Mouse (Mus musculus): ENCODE measurements around the gene Gm10188. TPM values are rescaled to one million over a fixed set of nuclear protein-coding genes. Genes with fewer than 3 reads are reported as not detected.
A peak's percentile ranks its signal among the peaks of the same experiment; 100 is the strongest.

The Gm10188 gene
- polyA plus RNA-seq, 1 experiment from 2014 or later = not detected

DNA sequence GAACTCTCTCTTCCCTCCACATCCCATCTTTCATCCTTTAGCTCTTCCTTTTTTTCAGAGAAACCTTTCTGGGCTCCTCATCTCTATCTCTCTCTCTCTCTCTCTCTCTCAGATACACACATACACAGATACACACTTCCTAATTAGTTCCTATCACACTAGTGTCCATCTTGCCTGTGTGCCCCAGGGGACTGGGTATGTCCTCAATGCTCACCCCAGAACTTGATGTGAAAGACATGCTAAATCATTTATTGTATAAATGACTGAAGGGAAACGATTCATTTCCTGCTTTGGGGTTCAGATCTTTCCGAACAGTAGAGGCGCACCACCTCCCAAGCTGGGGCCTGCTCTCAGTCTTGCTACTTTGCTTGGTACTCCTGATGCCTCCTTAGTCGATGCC, 40.3 kb downstream of the Gm10188 start:
- Histone ChIP-seq H3K27me3 (ENCODE audit: control insufficient read depth, insufficient read depth, low read length) (peaks cover 72% of the 10 kb centered on the region), H3K36me3 (ENCODE audit: control insufficient read depth, insufficient read depth, low read length) (no peaks in the 10 kb centered on the region)
- 36% methylated on average over 4 of the region's 4 CpGs for WGBS (ENCODE audit: insufficient replicate concordance)

DNA sequence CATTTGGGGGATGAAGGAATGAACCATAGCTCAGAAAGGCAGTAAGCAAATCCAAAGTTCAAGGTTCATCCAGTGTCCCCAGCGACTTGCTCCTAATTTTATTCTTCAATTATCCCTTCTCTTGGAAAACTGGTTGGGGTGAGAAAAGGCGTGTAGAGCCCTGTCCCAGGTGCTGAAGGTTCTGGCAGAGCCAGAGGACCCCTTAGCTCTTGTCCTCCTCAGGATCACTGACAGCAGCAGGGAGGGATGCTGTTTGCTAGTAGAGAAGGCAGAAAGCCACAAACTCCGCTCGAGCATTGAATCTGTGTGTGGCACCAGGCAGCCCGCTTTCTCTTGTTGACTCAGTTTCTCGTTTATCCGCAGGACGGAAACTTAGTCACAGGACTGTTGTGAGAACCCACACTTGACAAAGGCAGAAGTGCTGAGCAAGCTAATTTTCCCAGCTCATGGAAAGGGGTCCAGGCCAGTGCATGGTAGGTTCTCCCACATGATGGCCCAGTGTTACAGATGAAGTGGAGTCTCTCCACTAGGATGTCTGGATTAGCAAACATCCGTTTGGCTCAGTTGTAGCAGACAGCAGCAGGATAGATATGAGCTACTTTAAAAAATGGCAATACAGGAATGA, 41.0 kb downstream of the Gm10188 start:
- Histone ChIP-seq H3K27ac (ENCODE audit: low read depth, low read length) (no peak overlapping the region), H3K36me3 (ENCODE audit: control insufficient read depth, insufficient read depth, low read length) (no peaks in the 10 kb centered on the region), H3K9ac (ENCODE audit: low read depth, low read length) (no peak overlapping the region), H3K9me3 (replicated peaks; ENCODE audit: control insufficient read depth, low read length) (no peaks in the 10 kb centered on the region), H3K27me3 (ENCODE audit: control insufficient read depth, insufficient read depth, low read length) (peaks cover 68% of the 10 kb centered on the region), H3K4me2 (no peak overlapping the region), H3K4me3 (ENCODE audit: low read depth, low read length) (no peak overlapping the region), H3K4me1 (ENCODE audit: control insufficient read depth, insufficient read depth, low read length) (peaks cover 16% of the 10 kb centered on the region)
- 30% methylated on average over 9 of the region's 9 CpGs for WGBS (ENCODE audit: insufficient replicate concordance)
- ATAC-seq (replicated peaks; ENCODE audit: insufficient number of reproducible peaks, low FRiP score, low TSS enrichment) = no peak

More for the DNA sequence above, 40.3 kb downstream of the Gm10188 start:
- Histone ChIP-seq H3K9ac (ENCODE audit: low read depth, low read length) (no peak overlapping the region), H3K9me3 (replicated peaks; ENCODE audit: control insufficient read depth, low read length) (no peaks in the 10 kb centered on the region), H3K4me2 (no peak overlapping the region), H3K27ac (ENCODE audit: low read depth, low read length) (no peak overlapping the region), H3K4me3 (ENCODE audit: low read depth, low read length) (no peak overlapping the region), H3K4me1 (ENCODE audit: control insufficient read depth, insufficient read depth, low read length) (peaks cover 16% of the 10 kb centered on the region)
- ATAC-seq (replicated peaks; ENCODE audit: insufficient number of reproducible peaks, low FRiP score, low TSS enrichment) = no peak

DNA sequence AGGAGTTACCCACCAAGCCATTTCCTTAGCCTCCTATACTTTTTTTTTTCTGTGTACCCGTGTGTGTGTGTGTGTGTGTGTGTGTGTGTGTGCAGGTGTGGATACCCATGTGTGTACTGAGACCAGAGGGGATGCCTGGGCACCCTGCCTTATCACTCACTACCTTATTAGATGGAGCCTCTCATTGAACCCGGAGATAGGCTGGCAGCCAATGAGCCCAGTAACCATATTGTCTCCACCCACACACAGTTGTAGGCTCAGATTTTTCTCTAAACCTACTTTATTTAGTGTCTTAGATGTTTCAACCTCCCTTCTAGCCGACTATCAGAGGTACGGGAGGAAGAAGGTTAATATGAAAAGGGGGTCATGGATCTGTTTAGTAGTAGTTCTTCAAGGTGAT, 43.3 kb downstream of the Gm10188 start:
- H3K4me2 ChIP-seq = no peak overlapping the region
- H3K27ac ChIP-seq (ENCODE audit: low read depth, low read length) = no peak overlapping the region
- H3K9me3 ChIP-seq (replicated peaks; ENCODE audit: control insufficient read depth, low read length) = no peaks in the 10 kb centered on the region
- H3K4me3 ChIP-seq (ENCODE audit: low read depth, low read length) = no peak overlapping the region
- peaks cover 6% of the 10 kb centered on the region for H3K4me1 ChIP-seq (ENCODE audit: control insufficient read depth, insufficient read depth, low read length)
- H3K9ac ChIP-seq (ENCODE audit: low read depth, low read length) = no peak overlapping the region
- WGBS (ENCODE audit: insufficient replicate concordance) = 73% methylated on average over 4 of the region's 4 CpGs
- peaks cover 47% of the 10 kb centered on the region for H3K27me3 ChIP-seq (ENCODE audit: control insufficient read depth, insufficient read depth, low read length)
- no peak for ATAC-seq (replicated peaks; ENCODE audit: insufficient number of reproducible peaks, low FRiP score, low TSS enrichment)
- H3K36me3 ChIP-seq (ENCODE audit: control insufficient read depth, insufficient read depth, low read length) = no peaks in the 10 kb centered on the region

MicroRNA genes within 50 kb of the gene (microRNA counts, 519-probe panel; counts per million panel counts)
- microRNA mmu-miR-135b = 32.2 counts per million

Small RNA genes lying within 50 kb of the gene (microRNA-seq; reads per million reads assigned to microRNA genes)
- 101 reads per million, percentile 63 among the genes with 10 or more reads in this experiment for gene Mir135b (ENCODE audit: borderline number of aligned reads)

Other genes with a start within 250 kb of the Gm10188 start
- 18.0 and 21.0 TPM in 2 replicates for gene Elk4, start 222.2 kb downstream of the Gm10188 start, polyA plus RNA-seq (2014; fragmentation: Nextera tagmentation; extraction: Ambion mirVana)
- 8.1 and 11.1 TPM in 2 replicates for gene Mfsd4a, start 161.7 kb downstream of the Gm10188 start, polyA plus RNA-seq (2014; fragmentation: Nextera tagmentation; extraction: Ambion mirVana)
- gene Cdk18, start 90.1 kb downstream of the Gm10188 start, polyA plus RNA-seq (2014; fragmentation: Nextera tagmentation; extraction: Ambion mirVana) = 4.2 and 4.4 TPM in 2 replicates
- gene Lemd1, start 38.3 kb downstream of the Gm10188 start, polyA plus RNA-seq (2014; fragmentation: Nextera tagmentation; extraction: Ambion mirVana) = not detected in 2 replicates
- 0.03 TPM in 1 of 2 replicates, not detected in the other for gene AC124108.1, start 38.3 kb downstream of the Gm10188 start, polyA plus RNA-seq (2014; fragmentation: Nextera tagmentation; extraction: Ambion mirVana)
- 0.45 and 0.56 TPM in 2 replicates for gene Klhdc8a, start 68.9 kb upstream of the Gm10188 start, polyA plus RNA-seq (2014; fragmentation: Nextera tagmentation; extraction: Ambion mirVana)
- gene Nuak2, start 86.4 kb upstream of the Gm10188 start, polyA plus RNA-seq (2014; fragmentation: Nextera tagmentation; extraction: Ambion mirVana) = 2.6 and 3.6 TPM in 2 replicates
- 10.4 and 14.6 TPM in 2 replicates for gene Tmcc2, start 161.5 kb upstream of the Gm10188 start, polyA plus RNA-seq (2014; fragmentation: Nextera tagmentation; extraction: Ambion mirVana)
- gene Dstyk, start 187.8 kb upstream of the Gm10188 start, polyA plus RNA-seq (2014; fragmentation: Nextera tagmentation; extraction: Ambion mirVana) = 11.6 and 11.9 TPM in 2 replicates
- 32.4 and 40.1 TPM in 2 replicates for gene Rbbp5, start 247.6 kb upstream of the Gm10188 start, polyA plus RNA-seq (2014; fragmentation: Nextera tagmentation; extraction: Ambion mirVana)

Measured in heart, embryonic 11.5 days (tissue).